In genomic region chr8:81807578-81807977, GRCm38 (mm10) we compare ENCODE assay signal across 11 mouse cellular contexts.
A peak's percentile ranks its signal among the peaks of the same experiment; 100 is the strongest.
DNase-seq lines count a peak whose midpoint lies in the region; ATAC-seq and TF ChIP-seq lines count a peak whose summit lies in the region.
"Had no signal": no experiment of that assay in that cellular context is flagged by ENCODE, and none has a peak within 500 bp of the region (broad histone marks: within the 10 kb centered on the region; RNA-seq: fewer than 3 reads in every experiment).

No protein-coding gene starts in this region.

- 53% methylated on average over 6 of the region's 6 CpGs for WGBS in midbrain, postnatal 0 days
- 77% methylated on average over 6 of the region's 6 CpGs for WGBS in midbrain, embryonic 10.5 days
- WGBS in kidney, embryonic 14.5 days = 27% methylated on average over 6 of the region's 6 CpGs
- WGBS in neural tube, embryonic 14.5 days = 55% methylated on average over 6 of the region's 6 CpGs

- no peak overlapping the region for H3K4me3 ChIP-seq in midbrain, postnatal 0 days (ENCODE audit: low read depth, low read length)
- no peak overlapping the region for H3K4me3 ChIP-seq in midbrain, embryonic 10.5 days
- H3K4me3 ChIP-seq in kidney, embryonic 14.5 days (ENCODE audit: low read length) = no peak overlapping the region
- no peak overlapping the region for H3K4me3 ChIP-seq in neural tube, embryonic 14.5 days (ENCODE audit: low read depth, low read length)
- H3K4me3 ChIP-seq: gastrocnemius, adult 2 months; heart, adult 2 months; liver, embryonic 13.5 days; myocyte had no signal

- no peak overlapping the region for H3K4me2 ChIP-seq in midbrain, postnatal 0 days (ENCODE audit: low read depth, low read length, poor library complexity, severe bottlenecking)
- H3K4me2 ChIP-seq in kidney, embryonic 14.5 days (replicated peaks; ENCODE audit: low read depth, low read length) = no peak overlapping the region
- no peak overlapping the region for H3K4me2 ChIP-seq in neural tube, embryonic 14.5 days (ENCODE audit: low read depth, low read length)
- H3K4me2 ChIP-seq: liver, embryonic 13.5 days had no signal

- no peak for TF ChIP-seq CTCF in midbrain, postnatal 0 days (IDR thresholded peaks at IDR 0.05)

- no peaks in the 10 kb centered on the region for H3K36me3 ChIP-seq in midbrain, postnatal 0 days (ENCODE audit: insufficient read depth, low read length)
- H3K36me3 ChIP-seq in midbrain, embryonic 10.5 days = no peaks in the 10 kb centered on the region
- no peaks in the 10 kb centered on the region for H3K36me3 ChIP-seq in kidney, embryonic 14.5 days (ENCODE audit: control insufficient read depth, insufficient read depth, low read length)
- H3K36me3 ChIP-seq in neural tube, embryonic 14.5 days (ENCODE audit: control insufficient read depth, insufficient read depth, low read length) = no peaks in the 10 kb centered on the region
- H3K36me3 ChIP-seq: liver, embryonic 13.5 days had no signal

- no peak overlapping the region for H3K9ac ChIP-seq in midbrain, postnatal 0 days (replicated peaks; ENCODE audit: low read length, poor library complexity, severe bottlenecking)
- H3K9ac ChIP-seq in kidney, embryonic 14.5 days (ENCODE audit: low read depth, low read length) = no peak overlapping the region
- no peak overlapping the region for H3K9ac ChIP-seq in neural tube, embryonic 14.5 days (replicated peaks; ENCODE audit: low read depth, low read length)
- H3K9ac ChIP-seq: liver, embryonic 13.5 days had no signal

- DNase-seq in midbrain, postnatal 0 days (ENCODE audit: low spot score) = peak; percentile 13
- no peak for DNase-seq in midbrain, embryonic 10.5 days (ENCODE audit: low spot score)
- DNase-seq in ovary, postnatal 10 days (ENCODE audit: low spot score) = no peak
- no peak for DNase-seq in MN1 (ENCODE audit: low spot score)

- no peaks in the 10 kb centered on the region for H3K27me3 ChIP-seq in midbrain, postnatal 0 days (ENCODE audit: insufficient read depth, low read length)
- H3K27me3 ChIP-seq in midbrain, embryonic 10.5 days (ENCODE audit: low read depth, poor library complexity, severe bottlenecking) = peaks cover 17% of the 10 kb centered on the region
- H3K27me3 ChIP-seq in kidney, embryonic 14.5 days (ENCODE audit: control insufficient read depth, insufficient read depth, low read length) = no peaks in the 10 kb centered on the region
- H3K27me3 ChIP-seq in neural tube, embryonic 14.5 days (ENCODE audit: control insufficient read depth, insufficient read depth, low read length) = no peaks in the 10 kb centered on the region
- H3K27me3 ChIP-seq: liver, embryonic 13.5 days had no signal

- no peaks in the 10 kb centered on the region for H3K4me1 ChIP-seq in midbrain, postnatal 0 days (ENCODE audit: insufficient read depth, low read length)
- H3K4me1 ChIP-seq in midbrain, embryonic 10.5 days = peaks cover 18% of the 10 kb centered on the region
- peaks cover 3% of the 10 kb centered on the region; the same call in 1 of the 2 replicates for H3K4me1 ChIP-seq in kidney, embryonic 14.5 days (ENCODE audit: control insufficient read depth, insufficient read depth, low read length)
- H3K4me1 ChIP-seq in neural tube, embryonic 14.5 days (ENCODE audit: control insufficient read depth, insufficient read depth, low read length) = no peaks in the 10 kb centered on the region

- no peak for ATAC-seq in midbrain, postnatal 0 days (ENCODE audit: low FRiP score)
- ATAC-seq in activated CD4-positive, CD25-positive, alpha-beta regulatory T cell, adult 4 months = peak; percentile 59
- peak; percentile 45; the same call in 1 of the 2 replicates for ATAC-seq in kidney, embryonic 14.5 days (ENCODE audit: low FRiP score, low TSS enrichment)
- ATAC-seq in neural tube, embryonic 14.5 days (ENCODE audit: low read depth) = peak; percentile 29; the same call in 1 of the 2 replicates

- no peaks in the 10 kb centered on the region for H3K9me3 ChIP-seq in midbrain, postnatal 0 days (ENCODE audit: low read length)
- H3K9me3 ChIP-seq in midbrain, embryonic 10.5 days (replicated peaks) = no peaks in the 10 kb centered on the region
- no peaks in the 10 kb centered on the region for H3K9me3 ChIP-seq in kidney, embryonic 14.5 days (ENCODE audit: control insufficient read depth, low read length)
- no peaks in the 10 kb centered on the region for H3K9me3 ChIP-seq in neural tube, embryonic 14.5 days (ENCODE audit: control insufficient read depth, low read length)
- H3K9me3 ChIP-seq: liver, embryonic 13.5 days had no signal

- H3K27ac ChIP-seq in midbrain, postnatal 0 days (ENCODE audit: low read depth, low read length) = no peak overlapping the region
- no peak overlapping the region for H3K27ac ChIP-seq in midbrain, embryonic 10.5 days (replicated peaks)
- no peak overlapping the region for H3K27ac ChIP-seq in kidney, embryonic 14.5 days (ENCODE audit: low read depth, low read length)
- no peak overlapping the region for H3K27ac ChIP-seq in neural tube, embryonic 14.5 days (ENCODE audit: low read depth, low read length)
- H3K27ac ChIP-seq: gastrocnemius, adult 2 months; heart, adult 2 months; liver, embryonic 13.5 days had no signal
